Comparison of ENCODE assay signal across 16 mouse cellular contexts in the genomic region with DNA sequence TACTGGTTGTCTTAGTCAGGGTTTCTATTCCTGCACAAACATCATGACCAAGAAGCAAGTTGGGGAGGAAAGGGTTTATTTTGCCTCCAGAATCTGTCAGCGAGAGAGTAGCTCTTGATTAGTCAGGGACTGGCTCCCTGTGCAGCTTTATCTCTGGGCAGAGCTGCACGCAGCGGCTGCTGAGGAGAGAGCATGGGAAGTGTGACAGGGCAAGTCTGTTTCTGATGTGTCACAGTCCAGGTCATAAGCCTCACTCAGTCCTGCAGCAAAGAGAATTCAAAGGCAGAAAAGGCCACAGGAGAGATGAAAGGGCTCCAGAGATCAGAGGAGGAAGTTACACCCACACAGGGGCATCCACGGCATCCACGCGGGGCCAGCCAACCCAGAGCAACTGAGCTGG. TPM values are rescaled to one million over a fixed set of nuclear protein-coding genes. Genes with fewer than 3 reads are reported as not detected.
DNase-seq lines count a peak whose midpoint lies in the region; ATAC-seq and TF ChIP-seq lines count a peak whose summit lies in the region.
"Had no signal": no experiment of that assay in that cellular context is flagged by ENCODE, and none has a peak within 500 bp of the region (broad histone marks: within the 10 kb centered on the region; RNA-seq: fewer than 3 reads in every experiment).

No protein-coding gene starts in this region.

- no peak overlapping the region for H3K4me2 ChIP-seq in forebrain, embryonic 15.5 days (replicated peaks)
- H3K4me2 ChIP-seq: embryonic facial prominence, embryonic 15.5 days; liver, embryonic 11.5 days; neural tube, embryonic 12.5 days had no signal

- no peaks in the 10 kb centered on the region for H3K9me3 ChIP-seq in forebrain, embryonic 15.5 days
- H3K9me3 ChIP-seq: embryonic facial prominence, embryonic 15.5 days; neural tube, embryonic 12.5 days had no signal

- H3K27me3 ChIP-seq in forebrain, embryonic 15.5 days = no peaks in the 10 kb centered on the region
- H3K27me3 ChIP-seq: embryonic facial prominence, embryonic 15.5 days; neural tube, embryonic 12.5 days had no signal

- peaks cover 16% of the 10 kb centered on the region for H3K4me1 ChIP-seq in forebrain, embryonic 15.5 days
- H3K4me1 ChIP-seq: neural tube, embryonic 12.5 days had no signal

- TF ChIP-seq CTCF in layer of hippocampus, adult 2 months (conservative IDR thresholded peaks at IDR 0.05) = no peak

- H3K27ac ChIP-seq in layer of hippocampus, adult 2 months = peak overlapping the region; percentile 92
- H3K27ac ChIP-seq in forebrain, embryonic 15.5 days (replicated peaks) = no peak overlapping the region
- H3K27ac ChIP-seq: embryonic facial prominence, embryonic 15.5 days; neural tube, embryonic 12.5 days had no signal

- H3K9ac ChIP-seq in forebrain, embryonic 15.5 days (replicated peaks) = no peak overlapping the region
- H3K9ac ChIP-seq: embryonic facial prominence, embryonic 15.5 days; neural tube, embryonic 12.5 days had no signal

- no peaks in the 10 kb centered on the region for H3K36me3 ChIP-seq in forebrain, embryonic 15.5 days
- H3K36me3 ChIP-seq: embryonic facial prominence, embryonic 15.5 days; neural tube, embryonic 12.5 days had no signal

- no peak for DNase-seq in layer of hippocampus, adult 2 months (ENCODE audit: low spot score in 2 of 2)
- DNase-seq in layer of hippocampus, postnatal 14 days (ENCODE audit: low spot score in 2 of 2) = no peak
- DNase-seq in MN1 (ENCODE audit: low spot score) = peak; percentile 47
- peak; percentile 33 to 36 for DNase-seq in heart, adult 18-20 months
- peak; percentile 36 for DNase-seq in heart, postnatal 4 days
- DNase-seq in right cerebral cortex, postnatal 4 days = no peak
- no peak for DNase-seq in ovary, postnatal 36 days (ENCODE audit: low spot score)
- DNase-seq: right cerebral cortex, adult 18-20 months; thymus, adult 2 months had no signal

- 52% methylated on average over 6 of the region's 6 CpGs for WGBS in forebrain, embryonic 15.5 days

- no peak for ATAC-seq in forebrain, embryonic 15.5 days (replicated peaks)
- ATAC-seq: activated CD4-positive, CD25-positive, alpha-beta regulatory T cell, adult 4 months; forebrain, embryonic 14.5 days; midbrain, embryonic 16.5 days had no signal

- no peak overlapping the region for H3K4me3 ChIP-seq in layer of hippocampus, adult 2 months
- no peak overlapping the region for H3K4me3 ChIP-seq in forebrain, embryonic 15.5 days
- H3K4me3 ChIP-seq: embryonic facial prominence, embryonic 15.5 days; neural tube, embryonic 12.5 days had no signal

RNA-seq across cellular contexts. Expression of gene Ercc4, which starts 47.8 kb away (rescaled TPM):
- 10 to 100 TPM; 26.5 to 27.2 TPM for total RNA-seq in layer of hippocampus, adult 2 months (2021)
- total RNA-seq in layer of hippocampus, postnatal 14 days (2021) = 10 to 100 TPM; 22.3 to 23.9 TPM
- 1 to 10 TPM; 7.0 to 8.2 TPM for total RNA-seq in heart, adult 18-20 months (2021)
- 10 to 100 TPM; 10.9 to 12.3 TPM for total RNA-seq in heart, postnatal 4 days (2021)
- 13.8 and 15.2 TPM in 2 replicates for polyA plus RNA-seq in forebrain, embryonic 15.5 days (2015; fragmentation: Nextera tagmentation; extraction: Ambion mirVana)

Comparison
In these comparisons a context has a peak if more than half of its experiments do, and no peak if none do; other contexts are left out.
1. DNase-seq: peak in MN1 (single experiment), heart, adult 18-20 months (2 of 2) and heart, postnatal 4 days (single experiment); none in layer of hippocampus, adult 2 months (0 of 2), layer of hippocampus, postnatal 14 days (0 of 2), right cerebral cortex, postnatal 4 days (single experiment) and ovary, postnatal 36 days (single experiment).